Mouse (Mus musculus): ENCODE results near the gene Rbm14.

- TF ChIP-seq FLI1 (IDR thresholded peaks at IDR 0.05; ENCODE audit: low read length): no peak
- TF ChIP-seq GATA1 (IDR thresholded peaks at IDR 0.05; ENCODE audit: borderline replicate concordance, low read length): no peak
Measured at GRCm38 (mm10) chr19:4767507-4768148, 43.8 kb downstream of the Rbm14 start.

Measured in megakaryocyte, embryonic 14.5 days (primary cell).